Mouse (Mus musculus) urinary bladder, postnatal 25 days (tissue): Measurements from ENCODE around the gene Phldb2.

ENCODE experiments used
- DNase-seq: peaks from one replicate; pipeline ENCODE4 v3.0.0; 2022; ENCODE audit warnings: low spot score

Gene Phldb2

DNA sequence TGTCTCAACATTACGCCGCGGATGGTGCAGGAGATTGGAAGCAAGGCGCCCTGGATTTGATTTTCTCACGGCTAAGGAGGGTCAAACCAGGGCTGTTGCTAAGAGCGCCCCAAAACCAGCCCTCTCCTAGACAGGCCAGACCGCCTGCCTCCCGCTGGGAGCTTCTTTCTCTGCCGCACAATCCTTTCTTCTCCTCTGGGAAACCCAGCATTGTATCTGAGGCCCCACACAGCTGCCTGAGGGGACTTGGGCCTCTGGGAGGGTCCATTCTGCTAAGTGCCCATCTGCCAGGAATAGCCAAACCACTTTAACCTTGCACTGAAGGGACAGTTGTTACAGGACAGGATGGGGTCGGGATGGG is 228.7 kb downstream of the Phldb2 start:
- DNase-seq = no peak

DNA sequence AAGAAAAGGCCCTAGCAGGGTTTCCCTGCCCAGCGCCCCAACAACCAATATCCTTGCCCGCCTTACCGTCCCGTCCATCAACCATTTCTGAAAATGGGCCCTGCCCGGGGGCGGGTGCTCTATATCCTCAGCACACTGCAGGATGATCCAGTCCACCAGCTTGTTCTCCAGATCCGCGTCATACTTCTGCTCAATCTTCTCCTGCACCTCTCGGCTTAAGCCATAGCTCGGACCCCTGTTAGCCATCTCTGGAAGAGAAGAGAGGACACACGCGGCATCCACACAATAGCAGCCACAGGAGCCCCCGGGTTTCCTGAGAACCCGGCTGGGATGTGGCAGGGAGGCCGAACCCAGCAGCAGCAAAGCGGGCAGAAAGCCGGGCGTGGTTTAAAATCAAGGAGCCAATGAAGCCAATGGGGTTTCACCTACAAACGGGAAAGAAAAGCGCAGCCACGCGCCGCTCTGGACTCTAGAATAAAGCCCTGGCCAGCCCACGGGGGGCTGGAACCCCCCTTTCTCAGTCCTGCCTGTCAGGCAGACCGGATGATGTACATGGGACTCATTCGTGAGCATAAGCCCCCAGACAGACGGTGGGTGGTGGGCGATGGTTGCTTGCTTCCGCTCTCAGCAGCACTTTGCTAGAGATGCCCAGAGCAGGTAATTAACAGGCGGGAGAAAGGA is 229.2 kb downstream of the Phldb2 start, which contains the start of gene Tagln3:
Gene Tagln3 (minus strand): TSS at position 548 of the 681 bp plus-strand sequence.
- DNase-seq = no peak

DNA sequence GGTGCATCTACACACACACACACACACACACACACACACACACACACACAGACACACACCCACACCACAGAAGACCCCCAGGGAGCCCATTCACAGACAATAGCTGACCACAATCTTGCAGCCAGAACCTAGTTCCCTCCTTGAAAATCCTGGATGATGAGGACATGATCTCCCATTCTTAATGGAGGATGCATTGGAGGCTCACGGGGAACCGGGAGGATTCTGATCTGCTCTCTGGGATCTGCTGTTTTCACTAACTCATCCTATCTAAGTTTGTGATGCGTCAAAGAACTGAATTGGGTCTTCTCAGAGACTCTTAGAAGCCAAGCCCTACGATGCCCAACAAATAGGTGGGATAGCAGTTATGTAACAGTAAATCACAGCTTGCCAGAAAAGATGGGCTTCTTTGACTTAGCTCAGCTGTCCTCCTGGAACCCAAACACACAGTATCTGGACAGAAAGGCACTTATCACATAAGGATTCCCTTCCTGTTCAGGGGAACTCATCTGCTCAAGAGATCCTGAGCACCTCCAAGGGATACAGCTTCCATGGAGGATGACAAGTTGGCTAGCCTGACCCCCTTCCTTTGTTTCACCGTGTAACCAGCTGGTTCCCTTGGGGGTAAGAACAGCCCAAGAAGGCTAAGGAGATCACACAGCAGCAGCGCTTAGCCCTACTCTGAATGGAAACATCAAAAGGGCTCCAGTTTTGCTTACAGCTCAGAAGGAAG is 230.1 kb downstream of the Phldb2 start:
- DNase-seq = no peak

DNA sequence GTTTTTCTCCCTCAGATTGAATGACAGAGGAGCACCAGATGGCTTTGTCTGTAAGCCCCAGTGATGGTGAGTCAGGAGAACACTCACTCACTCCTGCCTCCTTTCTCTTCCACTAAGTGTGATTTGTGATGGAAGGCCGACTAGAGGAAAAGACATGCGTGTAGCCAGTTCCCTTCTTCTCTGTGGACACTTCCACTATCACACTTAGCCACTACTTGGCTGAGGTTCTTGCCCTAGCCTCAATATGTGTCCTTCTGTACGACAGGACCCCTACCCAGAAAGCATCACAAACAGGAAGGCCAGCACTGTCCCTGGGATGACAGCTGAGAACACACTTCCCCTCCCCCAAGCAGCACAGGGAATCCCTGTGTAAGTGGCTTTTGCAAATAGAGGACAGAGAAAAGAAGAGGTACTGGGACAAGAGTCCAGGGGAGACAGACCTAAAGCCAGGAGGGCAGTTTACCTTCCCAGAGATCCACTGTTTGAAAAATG is 230.9 kb downstream of the Phldb2 start:
- DNase-seq = no peak

DNA sequence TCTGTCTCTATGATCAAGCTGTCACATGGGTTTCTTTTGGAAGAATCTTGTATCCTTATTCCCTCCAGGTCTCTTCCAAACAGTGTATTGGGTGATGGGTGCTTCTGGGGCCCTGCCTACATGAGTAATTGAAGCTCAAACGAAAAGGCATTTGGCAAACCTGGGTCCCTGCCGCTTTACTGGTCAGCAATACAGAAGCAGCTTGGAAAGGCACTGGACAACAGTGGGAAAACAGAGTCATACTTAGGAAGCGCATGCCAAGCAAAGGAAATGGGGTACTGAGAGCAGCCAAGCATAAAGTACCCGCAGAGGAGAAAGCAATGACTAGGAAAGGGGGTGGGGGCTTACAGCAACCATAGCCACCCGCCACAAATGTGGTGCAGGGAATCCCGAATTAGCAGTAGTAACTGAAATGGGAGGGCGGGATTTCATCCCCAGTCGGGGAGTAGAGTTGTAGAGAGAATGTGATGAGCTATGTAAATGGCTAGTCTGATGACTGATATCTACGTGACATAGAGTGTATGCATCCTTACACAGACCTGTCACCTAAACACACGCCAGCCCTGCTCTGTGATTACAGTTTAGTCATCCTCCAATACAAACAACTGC is 233.3 kb downstream of the Phldb2 start:
- no peak for DNase-seq

DNA sequence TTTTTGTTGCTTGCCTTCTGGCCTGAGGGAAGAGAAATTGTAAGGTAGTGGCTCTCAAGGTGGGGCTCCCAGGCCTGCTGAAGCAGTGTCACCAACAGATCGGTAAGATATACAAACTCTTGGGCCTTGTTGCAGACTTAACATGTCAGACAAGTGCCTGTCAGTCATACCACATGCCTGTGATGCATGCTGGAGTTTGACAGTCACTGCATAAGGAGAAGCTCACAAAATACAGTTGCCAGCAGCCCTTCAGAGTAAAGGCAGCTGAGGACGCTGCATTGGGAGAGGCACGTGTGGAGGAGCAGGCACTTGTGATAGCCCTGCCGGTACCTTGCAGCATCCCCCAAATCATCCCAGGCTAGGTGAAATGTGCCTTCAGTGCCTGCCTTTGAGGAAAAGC is 235.1 kb downstream of the Phldb2 start:
- no peak for DNase-seq

DNA sequence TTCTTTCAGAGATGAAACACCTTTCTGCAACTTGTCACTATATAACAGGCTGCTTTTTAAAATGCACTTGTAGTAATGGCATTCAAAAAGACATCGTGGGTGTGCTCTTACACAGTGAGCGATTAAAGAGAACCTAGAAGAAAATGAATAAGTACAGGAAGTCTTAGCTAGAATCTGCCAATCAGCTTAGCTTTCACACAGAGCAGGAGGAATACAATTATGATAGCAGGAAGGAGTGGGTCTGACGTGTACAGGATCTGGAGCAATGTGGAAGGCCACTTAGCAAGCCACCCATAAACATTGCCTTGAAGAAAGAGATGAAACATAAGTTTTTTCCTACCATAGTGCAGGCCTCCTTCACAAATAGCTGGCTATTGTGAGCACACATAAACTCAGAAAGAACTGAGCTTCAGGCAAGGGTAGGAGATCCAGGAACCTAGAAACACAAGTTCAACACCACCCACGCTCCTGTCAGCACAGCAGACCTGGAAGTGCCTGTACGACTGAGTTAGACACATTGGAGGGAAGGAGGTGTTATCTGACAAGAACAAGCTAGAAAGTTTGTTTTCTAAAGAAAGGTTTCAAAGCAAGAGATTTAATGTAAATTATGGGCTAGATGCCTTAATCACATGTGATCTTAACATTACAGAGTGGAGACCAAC is 238.8 kb downstream of the Phldb2 start:
- no peak for DNase-seq

DNA sequence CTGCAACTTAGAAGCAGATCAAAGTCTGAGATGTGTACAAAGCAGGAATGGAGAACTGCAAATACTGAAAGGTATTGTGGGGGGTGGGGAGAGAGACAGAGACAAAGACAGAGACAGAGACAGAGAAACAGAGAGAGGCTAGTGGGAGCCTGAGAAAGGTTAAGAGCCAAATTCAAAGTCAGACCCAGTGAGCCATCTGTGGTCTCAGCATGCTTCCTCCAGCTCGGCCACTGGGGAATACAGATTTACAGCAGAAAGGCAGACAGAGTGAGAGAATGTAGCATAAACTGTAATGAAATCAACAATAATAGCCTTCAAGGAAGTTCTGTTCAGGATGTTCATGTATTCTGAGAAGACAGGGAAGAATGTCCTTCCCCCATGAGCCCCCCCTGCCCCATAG is 239.5 kb downstream of the Phldb2 start:
- DNase-seq = no peak

DNA sequence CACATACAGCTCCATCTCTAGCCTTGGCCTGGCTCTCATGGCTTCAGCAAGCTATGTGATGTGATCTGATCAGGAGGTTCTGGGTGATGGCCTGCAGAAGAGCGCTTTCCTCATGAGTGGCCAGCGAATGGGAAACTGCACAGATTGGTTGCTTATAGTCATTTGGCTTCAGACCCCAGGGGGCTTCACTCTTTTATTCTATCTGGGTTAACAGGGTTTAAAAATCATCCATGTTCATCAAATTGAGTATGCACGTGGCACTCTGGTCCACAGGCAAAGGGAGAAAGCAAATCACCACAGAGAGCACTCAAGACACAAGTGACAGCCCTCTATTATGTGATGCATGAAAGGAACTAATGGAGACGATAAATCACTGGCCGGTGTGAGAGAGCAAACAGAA is 240.1 kb downstream of the Phldb2 start:
- DNase-seq = no peak

DNA sequence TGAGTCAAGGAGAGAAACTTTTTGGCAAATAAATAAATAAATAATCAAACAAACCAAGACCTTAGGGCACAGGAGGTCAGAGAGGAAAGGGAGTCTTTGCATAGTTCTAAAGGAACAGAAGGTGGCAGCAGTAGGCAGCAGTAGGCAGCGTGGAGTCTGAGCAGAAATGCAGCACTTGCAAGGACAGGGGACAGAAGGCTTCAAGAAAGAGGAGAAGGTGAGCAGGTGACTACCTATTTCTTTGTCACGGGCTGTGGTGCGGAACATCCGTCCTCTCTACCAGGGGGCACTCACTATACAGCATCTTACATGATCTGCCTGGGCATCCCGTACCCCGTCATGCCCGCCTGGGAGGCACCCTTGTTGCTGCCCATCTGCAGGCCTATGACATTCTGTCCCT is 242.1 kb downstream of the Phldb2 start:
- no peak for DNase-seq

DNA sequence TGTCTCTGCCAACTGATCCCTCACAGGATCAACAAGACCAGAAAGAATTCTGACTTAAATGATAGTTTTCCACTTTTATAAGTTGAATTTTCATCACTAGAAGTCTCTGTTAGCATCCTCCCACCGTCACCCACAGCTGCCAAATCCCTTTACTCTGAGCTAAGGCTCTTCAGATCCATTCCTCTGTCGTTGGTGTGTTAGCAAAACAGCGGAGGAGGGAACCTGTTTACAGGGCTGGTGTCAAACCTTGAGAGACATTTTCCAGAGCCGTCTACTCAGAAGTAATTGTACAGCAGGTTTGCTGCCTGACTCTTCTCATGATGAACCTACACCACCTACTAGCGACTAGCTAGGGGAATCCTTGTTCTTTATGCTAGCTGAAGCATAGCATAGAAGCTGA is 254.1 kb downstream of the Phldb2 start:
- DNase-seq = no peak

DNA sequence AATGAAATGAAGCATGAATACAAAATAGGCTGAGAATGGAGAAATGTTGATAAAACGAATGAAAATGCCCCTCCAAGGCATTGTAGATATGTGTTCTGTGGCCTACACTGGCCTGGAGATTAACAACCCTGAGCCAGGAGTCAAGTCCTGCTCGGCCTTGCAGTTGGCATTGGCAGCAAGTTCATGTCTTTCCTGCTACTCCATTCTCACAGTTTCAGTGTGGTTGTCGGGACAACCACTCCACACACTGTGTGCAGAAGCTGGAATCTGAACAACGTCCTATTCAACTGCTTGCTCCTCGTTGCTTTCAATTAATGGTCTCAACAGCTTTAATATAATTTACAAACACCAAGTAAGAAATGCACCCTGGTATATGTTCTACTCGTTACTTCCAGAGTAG is 255.4 kb downstream of the Phldb2 start:
- no peak for DNase-seq
